Mouse (Mus musculus) heart, postnatal 14 days (tissue): ENCODE data around the gene Rnf34. TPM values are rescaled to one million over a fixed set of nuclear protein-coding genes. Genes with fewer than 3 reads are reported as not detected.

ENCODE experiments used
- DNase-seq, 2 experiments: peaks; one replicate each; pipeline ENCODE4 v3.0.0; 2021 to 2022
- intact Hi-C: fragments of 180-260 bp; cut with DNase I; formaldehyde crosslinking; loops from one replicate; pipeline ENCODE4 v1.15.1; 2025
- total RNA-seq, 2 experiments: library from RNA; stranded (reverse); gene quantifications; 2 replicates each; pipeline ENCODE4 v1.2.3; 2021

Gene Rnf34
- total RNA-seq, 2 experiments from 2014 or later = 27.3 to 27.7 TPM

DNA sequence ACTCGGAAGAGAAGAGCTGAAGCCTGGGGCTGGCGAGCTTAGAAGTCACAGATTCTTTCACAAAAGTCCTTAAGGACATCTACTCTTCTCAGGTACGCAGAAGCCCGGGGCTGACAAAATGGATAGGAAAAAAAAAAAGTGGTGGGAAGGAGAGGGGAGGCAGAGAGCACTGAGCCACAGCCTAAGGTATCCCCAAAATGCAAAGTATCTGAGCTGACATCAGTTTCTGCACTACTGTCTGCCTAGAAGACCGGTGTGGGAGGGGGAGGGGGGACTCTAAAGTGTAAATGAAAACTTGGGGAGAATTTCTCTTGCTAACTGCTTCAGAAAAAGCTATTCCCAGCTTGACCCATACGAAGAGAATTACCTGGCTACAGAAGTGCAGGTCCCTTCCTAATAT lies 48.3 kb downstream of the Rnf34 start:
- intact Hi-C loops = no loop called here
- no peak for DNase-seq

DNA sequence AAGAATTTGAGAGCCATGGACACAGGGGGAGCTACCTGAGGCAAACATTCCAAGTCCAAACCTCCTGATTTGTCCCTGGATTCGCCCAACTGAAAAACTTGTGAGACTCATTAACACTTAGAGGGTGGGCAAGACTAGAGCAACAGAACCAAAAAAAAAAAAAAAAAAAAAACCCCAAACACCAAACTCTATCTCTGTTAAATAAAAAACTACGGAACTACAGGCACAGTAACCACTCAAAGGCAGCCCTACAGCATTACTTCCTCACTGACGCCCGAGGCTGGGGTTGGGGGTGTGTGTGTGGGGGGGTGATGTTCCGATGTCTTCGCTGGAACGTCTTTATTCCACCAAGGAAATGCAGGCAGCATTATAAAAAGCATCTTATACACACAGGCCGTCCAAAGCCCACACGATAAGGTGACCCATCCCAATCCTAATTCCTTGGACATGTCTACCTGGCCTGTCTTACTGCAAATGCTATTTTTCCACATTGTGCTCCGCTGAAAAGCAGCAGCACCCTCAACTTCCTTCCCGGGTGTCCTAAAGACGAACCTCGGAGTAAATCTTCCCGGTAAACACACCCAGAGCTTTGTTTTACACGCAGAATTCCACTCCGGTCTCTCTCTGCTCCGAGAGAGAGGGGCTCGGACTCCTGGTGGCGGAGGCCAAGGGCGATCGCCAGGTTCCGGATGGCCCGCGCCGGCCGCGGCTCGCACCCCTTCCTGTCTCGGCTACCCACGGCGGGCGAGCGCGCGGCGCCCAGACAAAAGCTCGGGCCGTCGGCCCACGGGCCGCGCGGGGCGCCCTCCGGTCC lies 49.3 kb downstream of the Rnf34 start:
- peak; percentile 37 to 55 for DNase-seq
- intact Hi-C loops = no loop called here

DNA sequence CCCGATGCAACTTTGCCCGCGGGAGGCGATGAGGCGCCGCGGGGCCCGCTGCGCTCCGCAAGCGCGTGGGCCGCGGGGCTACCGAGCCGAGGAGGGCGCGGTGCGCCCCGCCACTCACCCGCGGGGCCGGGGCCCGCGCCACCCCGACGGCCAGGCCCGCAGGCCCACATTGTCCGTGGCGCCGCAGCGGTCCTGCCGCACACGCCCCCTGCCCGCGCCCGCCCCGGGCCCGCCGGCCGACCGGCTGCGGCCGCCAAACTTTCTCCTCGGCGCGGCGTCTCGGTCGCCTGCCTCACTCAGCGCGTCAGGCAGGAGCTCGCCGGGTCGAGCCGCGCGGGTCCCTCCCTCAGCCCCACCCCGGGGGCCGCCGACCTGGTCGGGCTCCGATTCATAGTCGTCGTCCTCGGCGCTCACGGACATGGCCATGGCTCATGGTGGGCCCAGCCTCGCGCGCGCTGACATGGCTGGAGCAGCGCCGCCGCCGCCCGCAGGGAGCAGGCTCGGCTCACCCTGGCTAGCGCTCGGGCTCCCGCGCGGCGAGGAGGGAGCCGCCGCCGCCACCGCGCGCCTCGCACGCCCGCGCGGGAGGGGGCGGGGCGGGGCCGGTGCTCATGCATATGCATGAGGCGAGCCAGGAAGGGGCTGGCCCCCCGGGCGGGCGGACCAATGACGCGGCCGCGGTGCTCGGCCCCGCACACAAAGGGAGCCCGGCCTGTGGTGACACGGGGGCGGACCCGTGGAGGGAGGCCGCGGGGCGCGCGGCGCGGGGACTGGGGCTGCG lies 50.1 kb downstream of the Rnf34 start:
- intact Hi-C loops = no loop called here
- peak; percentile 93 to 95 for DNase-seq

DNA sequence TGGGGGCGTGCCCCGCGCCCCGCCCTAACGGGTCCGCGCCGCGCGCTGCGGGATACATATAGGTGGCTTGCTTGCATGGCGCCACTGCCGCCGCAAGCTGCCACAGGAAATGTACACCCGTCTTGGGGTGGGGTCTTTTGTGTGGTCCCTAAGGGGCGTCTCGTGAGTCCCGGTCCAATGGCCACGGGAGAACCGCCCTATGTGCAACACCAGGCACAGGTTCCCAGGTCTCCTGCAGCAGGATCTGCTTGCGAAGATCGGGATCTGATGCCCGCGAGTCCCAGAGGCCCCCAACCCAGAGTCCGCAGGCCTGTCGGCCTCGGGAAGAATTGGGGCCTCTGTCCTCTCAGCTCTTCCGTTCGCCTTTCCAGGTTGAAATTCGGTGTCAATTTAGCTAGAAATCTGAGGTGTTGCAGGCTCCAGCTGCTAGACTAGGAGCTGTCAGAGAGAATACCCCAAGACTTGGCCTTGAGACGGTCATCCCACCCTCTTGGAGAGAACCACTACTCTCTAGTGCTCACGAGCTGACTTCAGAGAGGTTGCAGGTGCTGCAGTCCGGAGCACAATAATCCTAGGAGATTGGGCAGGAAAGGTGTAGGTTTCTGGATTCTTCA lies 50.8 kb downstream of the Rnf34 start:
- intact Hi-C loops = no loop called here

DNA sequence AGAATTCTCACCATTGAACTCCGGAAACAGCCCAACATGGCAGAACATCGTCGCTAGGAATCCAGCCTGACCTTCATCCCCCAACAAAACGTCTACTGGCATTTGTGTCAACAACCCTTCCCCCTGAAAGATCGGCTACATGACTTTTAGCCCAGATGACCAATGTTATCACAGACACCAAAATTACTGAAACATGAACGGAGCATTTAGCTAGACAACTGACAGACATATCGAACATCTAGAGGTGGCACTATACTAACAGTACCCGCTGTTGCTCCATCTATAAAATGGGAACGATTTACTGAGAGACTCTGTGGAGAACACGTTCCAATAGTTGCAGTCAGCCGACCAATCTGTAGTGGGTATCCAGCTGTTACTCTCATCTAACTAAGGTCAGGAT lies 51.3 kb downstream of the Rnf34 start:
- DNase-seq = no peak
- intact Hi-C loops = no loop called here

More for the DNA sequence above, 50.8 kb downstream of the Rnf34 start:
- no peak for DNase-seq

DNA sequence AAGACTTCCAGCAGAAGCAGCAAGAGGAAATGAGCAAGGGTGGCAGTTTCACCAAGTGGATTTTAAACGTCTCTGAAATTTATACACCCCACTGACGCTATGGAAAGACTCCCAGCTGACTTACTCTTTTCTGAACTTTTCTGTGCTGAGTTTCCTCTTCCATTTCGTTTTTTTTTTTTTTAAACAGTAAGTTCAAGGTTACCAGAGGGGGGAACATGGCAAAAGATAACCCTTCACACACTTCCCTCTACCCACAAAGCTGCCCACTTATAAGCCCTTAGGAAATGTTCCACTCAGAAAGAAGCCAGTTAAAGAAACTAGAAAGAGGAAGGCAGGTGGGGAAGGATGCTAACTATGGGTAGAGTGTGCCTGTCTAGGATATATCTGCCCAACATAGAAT lies 51.8 kb downstream of the Rnf34 start:
- intact Hi-C loops = no loop called here

DNA sequence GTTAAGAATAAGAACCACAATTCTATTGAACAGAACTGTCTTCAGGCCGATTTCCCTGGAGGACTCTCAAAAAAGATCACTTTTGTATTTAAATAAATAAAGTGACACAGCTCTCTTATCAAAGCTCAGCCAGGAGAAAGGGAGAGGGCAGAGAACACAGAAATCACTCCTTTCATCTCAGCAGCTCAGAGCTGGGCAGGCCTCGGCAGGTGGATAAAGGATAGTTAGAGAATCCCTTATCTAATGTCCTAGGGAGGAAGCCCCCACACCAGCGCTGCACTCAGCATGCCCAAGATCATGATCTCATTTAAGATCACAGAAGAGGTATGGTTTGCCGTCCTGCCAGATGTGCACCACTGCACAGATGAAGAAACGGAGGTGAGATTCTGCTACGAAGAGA lies 52.4 kb downstream of the Rnf34 start:
- no peak for DNase-seq
- intact Hi-C loops = no loop called here

More for the DNA sequence above, 51.8 kb downstream of the Rnf34 start:
- no peak for DNase-seq

DNA sequence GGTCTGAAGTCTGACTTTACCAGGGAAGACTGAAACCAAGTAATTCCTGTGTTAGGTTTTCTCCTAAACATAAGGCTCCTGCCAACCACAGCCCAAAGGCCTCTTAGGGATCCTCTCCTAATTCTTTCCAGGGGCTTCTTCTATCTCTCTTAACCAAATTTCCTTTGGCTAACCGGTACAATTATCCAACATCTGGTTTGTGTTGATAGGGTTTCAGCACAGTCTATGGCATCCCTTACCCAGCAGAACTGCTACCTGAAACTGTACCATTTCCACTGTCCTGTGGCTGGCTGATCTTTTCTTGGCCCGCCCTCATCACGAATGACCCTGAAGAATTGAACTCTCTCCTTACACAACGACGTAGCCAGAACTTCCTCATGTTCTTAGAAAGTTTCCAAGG lies 53.3 kb downstream of the Rnf34 start:
- intact Hi-C loops = no loop called here
- DNase-seq = no peak

DNA sequence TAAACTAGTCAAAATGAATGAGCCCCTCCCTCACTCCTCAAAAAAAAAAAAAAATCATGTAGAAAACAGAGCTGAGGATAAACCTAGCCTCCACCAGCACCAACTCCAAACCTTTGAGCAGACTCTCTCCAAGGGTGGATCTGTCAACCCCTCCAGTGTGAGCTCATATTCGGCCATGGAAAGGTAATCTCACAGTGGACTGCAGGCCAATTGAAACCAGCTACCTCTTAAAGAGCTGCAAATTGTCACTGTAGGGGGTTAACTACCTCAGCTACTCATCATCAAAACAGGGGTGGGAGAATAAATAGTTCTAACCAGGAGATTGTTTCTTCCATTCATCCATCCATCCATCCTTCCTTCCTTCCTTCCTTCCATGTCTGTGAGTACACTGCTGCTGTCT lies 57.3 kb downstream of the Rnf34 start:
- intact Hi-C loops = no loop called here
- DNase-seq = no peak

DNA sequence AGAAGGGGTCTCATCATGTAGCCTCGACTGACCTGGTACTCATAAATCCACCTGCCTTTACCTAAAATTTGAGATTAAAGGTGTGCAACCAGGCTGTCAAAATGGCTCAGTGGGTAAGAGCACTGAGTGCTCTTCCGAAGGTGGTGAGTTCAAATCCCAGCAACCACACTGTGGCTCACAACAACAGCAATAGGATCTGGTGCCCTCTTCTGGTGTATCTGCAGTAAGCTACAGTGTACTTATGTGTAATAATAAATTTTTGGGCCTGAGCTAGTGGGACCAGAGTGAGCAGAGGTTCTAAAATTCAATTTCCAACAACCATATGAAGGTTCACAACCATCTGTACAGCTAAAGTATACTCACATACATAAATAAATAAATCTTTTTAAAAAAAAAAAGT lies 58.2 kb downstream of the Rnf34 start:
- intact Hi-C loops = no loop called here
- DNase-seq = no peak

DNA sequence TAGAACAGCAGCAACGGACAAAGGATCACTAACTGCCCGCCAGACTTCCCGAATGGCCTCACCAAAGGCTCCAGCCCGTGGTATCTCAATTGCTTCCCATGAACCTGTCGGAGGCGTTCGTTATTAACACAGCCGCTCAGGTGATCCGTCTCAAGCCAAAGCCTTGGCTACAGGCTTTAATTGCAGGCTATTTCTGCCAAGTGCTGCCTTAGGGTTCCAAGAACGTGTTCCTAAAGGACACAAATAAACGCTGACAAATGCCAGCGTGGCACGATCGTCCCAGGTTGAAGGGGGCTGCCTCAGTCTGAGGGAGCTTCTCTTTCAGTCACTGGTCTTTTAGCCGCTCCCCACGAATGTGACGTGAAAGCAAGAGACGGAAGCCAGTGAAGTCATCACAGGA lies 59.6 kb downstream of the Rnf34 start:
- peak; percentile 26 to 40 for DNase-seq
- intact Hi-C loops = no loop called here

DNA sequence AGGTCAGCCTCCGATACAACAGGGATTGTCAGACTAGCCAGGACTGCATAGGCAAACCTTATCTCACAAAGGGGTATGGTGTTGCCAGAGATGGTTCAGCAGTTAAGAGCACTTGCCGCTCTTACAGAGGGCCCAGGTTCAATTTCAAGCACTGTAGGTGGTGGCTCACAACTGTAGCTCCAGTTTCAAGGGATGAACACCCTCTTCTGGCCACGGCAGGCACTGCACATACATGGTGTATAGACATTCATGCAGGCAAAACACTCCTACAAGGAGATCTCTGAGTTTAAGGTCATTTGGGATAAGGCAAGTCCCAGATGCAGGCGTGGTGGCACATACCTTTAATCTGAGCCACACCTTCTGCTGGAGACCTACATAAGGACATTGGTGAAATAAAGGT lies 63.0 kb downstream of the Rnf34 start:
- no peak for DNase-seq
- intact Hi-C loops = no loop called here

DNA sequence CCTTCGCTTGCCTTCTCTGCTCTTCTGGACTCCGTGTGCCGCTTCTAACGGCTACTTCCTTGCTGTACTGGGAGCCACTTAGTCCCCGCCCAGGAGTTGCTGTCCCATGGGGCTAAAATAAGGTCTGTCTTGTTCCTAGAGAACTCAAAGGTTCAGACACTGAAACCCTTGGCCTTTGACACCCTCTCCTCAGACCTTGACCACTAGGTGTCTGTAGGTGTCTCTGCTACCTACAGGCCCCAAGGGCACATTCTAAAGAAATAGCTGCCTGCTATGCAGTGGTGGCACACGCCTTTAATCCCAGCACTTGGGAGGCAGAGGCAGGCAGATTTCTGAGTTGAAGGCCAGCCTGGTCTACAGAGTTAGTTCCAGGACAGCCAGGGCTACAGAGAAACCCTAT lies 66.3 kb downstream of the Rnf34 start:
- DNase-seq = no peak
- intact Hi-C loops = no loop called here

DNA sequence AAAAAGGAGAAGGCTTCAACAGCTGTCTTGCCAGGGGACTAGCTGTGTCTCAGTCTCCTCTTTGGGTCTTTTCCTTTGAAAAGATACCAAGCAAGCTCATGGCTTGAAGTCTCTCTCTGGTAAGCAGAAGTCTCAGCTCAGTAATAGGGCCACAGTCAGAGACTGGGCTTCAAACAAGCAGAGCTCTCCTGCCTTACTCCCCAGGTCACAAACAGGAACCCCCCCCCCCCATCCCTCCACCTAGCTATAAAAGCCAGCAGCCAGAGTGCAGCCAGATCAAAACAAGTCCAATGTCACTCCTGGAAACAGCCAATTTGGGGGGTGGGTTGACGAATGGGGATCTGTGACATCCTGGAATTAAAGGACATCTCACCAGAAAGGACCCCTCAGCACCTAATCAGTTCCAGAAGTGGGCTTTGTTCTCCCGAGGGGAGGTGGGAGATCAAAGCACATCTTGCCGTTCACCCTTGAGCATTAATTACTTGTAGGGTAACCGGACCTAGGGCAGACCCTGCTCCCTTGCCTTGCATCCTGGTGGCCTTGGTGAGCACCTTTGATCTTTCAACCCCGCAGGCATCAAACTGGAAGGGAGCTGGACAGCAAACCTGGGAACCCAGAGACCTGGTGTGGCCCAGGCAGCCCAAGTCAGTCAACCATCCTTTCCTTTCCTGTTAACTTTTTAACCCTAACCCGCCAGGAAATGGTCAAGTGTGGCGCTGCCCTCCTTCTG lies 68.3 kb downstream of the Rnf34 start:
- DNase-seq = no peak
- intact Hi-C loops = no loop called here

DNA sequence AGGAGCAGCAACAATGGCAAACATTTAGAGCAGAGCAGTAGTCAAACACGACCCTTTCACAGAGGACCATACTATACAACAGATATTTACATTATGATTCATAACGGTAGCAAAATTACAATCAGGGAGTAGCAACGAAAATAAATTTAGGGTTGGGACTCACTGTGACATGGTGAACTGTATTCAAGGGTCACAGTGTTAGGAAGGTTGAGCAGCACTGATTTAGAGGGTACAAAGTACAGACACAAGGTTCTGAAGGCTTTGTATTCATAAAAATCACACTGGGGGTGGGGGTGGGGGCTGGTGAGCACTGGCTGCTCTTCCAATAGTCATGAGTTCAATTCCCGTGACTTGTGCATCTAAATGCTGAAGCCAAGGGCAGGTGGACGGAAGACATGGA lies 70.7 kb downstream of the Rnf34 start:
- DNase-seq = no peak
- intact Hi-C loops = no loop called here

Other genes with a start within 250 kb of the Rnf34 start
- gene Ift81, start 235.5 kb upstream of the Rnf34 start, total RNA-seq = 10 to 100 TPM; 49.4 to 58.5 TPM
- gene P2rx7, start 206.1 kb upstream of the Rnf34 start, total RNA-seq = 1 to 10 TPM; 4.0 to 4.3 TPM
- 10 to 100 TPM; 13.5 to 14.1 TPM for gene P2rx4, start 142.5 kb upstream of the Rnf34 start, total RNA-seq
- 10 to 100 TPM; 11.4 to 11.7 TPM for gene Camkk2, start 70.6 kb upstream of the Rnf34 start, total RNA-seq
- gene Anapc5, start 28.7 kb upstream of the Rnf34 start, total RNA-seq = 100 to 1,000 TPM; 162 to 181 TPM
- 10 to 100 TPM; 16.9 to 17.3 TPM for gene Kdm2b, start 139.8 kb downstream of the Rnf34 start, total RNA-seq
- gene Orai1, start 165.0 kb downstream of the Rnf34 start, total RNA-seq = 10 to 100 TPM; 17.2 to 19.5 TPM
- gene Morn3, start 197.0 kb downstream of the Rnf34 start, total RNA-seq = under 1 TPM in 1 of 2 experiments, not detected in 1; 0.93 TPM
- gene Tmem120b, start 218.4 kb downstream of the Rnf34 start, total RNA-seq = 10 to 100 TPM; 10.6 to 12.1 TPM